Mouse (Mus musculus) myocyte (in vitro differentiated cells): ENCODE results near the gene Crb2.

ENCODE experiments used
- POLR2A ChIP-seq: IDR thresholded peaks from one replicate; pipeline ENCODE4 v1.6.1; 2011; ENCODE audit warnings: low read depth, mild to moderate bottlenecking, control low read depth, moderate library complexity; ENCODE audit not compliant: insufficient read length
- POLR2AphosphoS2 ChIP-seq: IDR thresholded peaks from one replicate; pipeline ENCODE4 v1.6.1; 2011; ENCODE audit warnings: low read depth, control low read depth; ENCODE audit not compliant: insufficient read length

DNA sequence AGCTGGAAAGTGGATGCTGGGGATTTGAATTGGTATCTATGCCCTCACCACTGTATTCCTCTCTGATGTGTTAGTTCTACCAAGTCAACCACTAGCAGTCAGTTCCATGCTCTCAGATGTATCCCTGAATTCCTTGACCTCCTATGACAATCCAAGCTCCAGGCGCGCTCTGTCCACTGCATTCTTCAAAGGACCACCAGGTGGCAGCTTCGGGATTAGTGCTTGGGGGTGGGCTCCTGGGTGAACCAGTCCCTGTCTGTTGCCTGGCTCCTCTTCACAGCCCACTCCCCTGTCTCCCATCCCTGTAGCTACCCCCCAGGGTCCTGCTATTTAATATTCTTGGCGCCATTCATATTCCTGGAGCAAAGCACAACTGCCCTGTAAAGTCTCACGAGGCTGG is 1.5 kb upstream of the Crb2 start:
- no peak for TF ChIP-seq POLR2A
- TF ChIP-seq POLR2AphosphoS2: no peak
